Mouse (Mus musculus): ENCODE measurements around the gene Upk2. TPM values are rescaled to one million over a fixed set of nuclear protein-coding genes. Genes with fewer than 3 reads are reported as not detected.

Gene Upk2
- not detected for total RNA-seq (2021)

GRCm38 (mm10) chr9:44454891-44455220 is at the start of gene Upk2:
Gene Upk2 (minus strand): TSS chr9:44454976.
- DNase-seq, result no peak
- intact Hi-C loops (cut with DNase I), result loop anchor here (1.0 to 2.0 kb wide), 3 partner anchors 22 to 197 kb away; no protein-coding TSS in a partner anchor

- peak; percentile 83 for DNase-seq
- intact Hi-C loops (cut with DNase I), result no loop called here
Measured at GRCm38 (mm10) chr9:44502006-44502405, 47.2 kb upstream of the Upk2 start.

- intact Hi-C loops (cut with DNase I), result loop anchor here (1.0 kb wide), 1 partner anchor 46 kb away; no protein-coding TSS in a partner anchor
- DNase-seq, result peak; percentile 21
Measured at GRCm38 (mm10) chr9:44501206-44501879, 46.6 kb upstream of the Upk2 start.

DNA sequence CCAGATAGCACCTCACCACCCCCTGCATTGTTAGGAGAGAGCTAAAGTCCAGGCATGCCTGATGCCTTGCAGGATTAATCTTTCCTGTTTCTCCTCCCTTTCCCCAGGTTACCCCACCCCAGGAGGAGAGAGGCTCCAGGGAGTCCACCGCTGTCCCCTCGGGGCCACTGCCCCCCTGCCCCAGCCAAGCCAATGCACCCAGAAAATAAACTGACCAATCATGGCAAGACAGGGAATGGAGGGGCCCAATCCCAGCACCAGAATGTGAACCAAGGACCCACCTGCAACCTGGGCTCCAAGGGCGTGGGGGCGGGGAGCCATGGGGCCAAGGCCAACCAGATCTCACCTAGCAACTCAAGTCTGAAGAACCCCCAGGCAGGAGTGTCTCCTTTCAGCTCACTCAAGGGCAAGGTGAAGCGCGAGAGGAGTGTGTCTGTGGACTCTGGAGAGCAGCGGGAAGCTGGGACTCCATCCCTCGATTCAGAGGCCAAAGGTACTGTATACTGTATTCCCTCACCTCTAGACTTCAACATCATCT is 45.9 kb upstream of the Upk2 start:
- DNase-seq, result no peak
- intact Hi-C loops (cut with DNase I), result loop anchor here (1.0 kb wide), 1 partner anchor 45 kb away; no protein-coding TSS in a partner anchor

- intact Hi-C loops (cut with DNase I), result no loop called here
- no peak for DNase-seq
Measured at GRCm38 (mm10) chr9:44500163-44500533, 45.4 kb upstream of the Upk2 start.

GRCm38 (mm10) chr9:44499356-44500162 is 44.8 kb upstream of the Upk2 start:
- intact Hi-C loops (cut with DNase I), result no loop called here
- peak; percentile 68 for DNase-seq

DNA sequence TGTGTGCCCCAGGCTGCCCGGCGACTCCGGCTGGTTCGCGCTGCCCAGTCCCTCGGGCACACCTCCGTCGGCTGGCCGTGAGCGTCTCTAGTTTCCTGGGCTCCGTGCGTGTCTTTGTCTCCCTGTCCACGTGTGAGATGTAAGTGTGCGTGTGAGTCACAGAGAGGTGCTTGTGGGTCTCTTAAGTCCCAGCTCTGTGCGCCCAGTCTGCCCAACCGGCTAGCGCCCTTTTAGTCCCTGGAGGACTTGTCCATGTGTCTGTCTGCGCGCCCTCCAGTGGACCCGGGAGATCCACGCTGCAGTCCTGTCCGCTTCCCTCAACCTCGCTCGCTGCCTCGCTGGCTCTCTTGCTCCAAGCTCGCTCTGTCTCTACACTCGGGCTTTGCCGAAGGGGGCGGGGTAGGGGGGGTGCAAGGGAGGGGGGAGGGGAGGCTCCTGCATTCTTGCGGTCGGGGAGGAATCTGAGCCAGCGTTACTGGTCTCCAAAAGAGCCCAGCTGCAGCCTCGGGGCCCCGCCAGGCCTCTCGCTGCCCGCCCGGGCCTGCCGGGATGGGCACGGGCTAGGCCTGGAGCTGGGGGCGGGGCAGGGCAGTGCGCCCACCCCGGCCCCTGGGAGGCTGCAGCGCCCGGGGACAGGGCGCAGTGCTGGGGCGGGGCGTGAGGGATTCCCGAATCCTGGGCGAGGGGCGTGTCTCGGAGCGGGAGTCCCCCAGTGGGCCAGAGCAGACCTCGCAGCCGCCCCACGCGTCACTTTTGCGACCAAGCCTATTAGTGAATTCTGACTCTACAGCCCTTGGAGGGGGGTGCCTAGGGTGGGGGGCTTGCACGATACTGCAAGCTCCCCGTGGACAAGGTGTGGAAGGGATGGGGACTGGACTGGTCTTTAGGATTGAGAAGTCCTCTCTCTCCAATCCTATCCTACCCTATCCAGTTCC is 43.9 kb upstream of the Upk2 start:
- DNase-seq, result peak; percentile 70
- intact Hi-C loops (cut with DNase I), result no loop called here

DNA sequence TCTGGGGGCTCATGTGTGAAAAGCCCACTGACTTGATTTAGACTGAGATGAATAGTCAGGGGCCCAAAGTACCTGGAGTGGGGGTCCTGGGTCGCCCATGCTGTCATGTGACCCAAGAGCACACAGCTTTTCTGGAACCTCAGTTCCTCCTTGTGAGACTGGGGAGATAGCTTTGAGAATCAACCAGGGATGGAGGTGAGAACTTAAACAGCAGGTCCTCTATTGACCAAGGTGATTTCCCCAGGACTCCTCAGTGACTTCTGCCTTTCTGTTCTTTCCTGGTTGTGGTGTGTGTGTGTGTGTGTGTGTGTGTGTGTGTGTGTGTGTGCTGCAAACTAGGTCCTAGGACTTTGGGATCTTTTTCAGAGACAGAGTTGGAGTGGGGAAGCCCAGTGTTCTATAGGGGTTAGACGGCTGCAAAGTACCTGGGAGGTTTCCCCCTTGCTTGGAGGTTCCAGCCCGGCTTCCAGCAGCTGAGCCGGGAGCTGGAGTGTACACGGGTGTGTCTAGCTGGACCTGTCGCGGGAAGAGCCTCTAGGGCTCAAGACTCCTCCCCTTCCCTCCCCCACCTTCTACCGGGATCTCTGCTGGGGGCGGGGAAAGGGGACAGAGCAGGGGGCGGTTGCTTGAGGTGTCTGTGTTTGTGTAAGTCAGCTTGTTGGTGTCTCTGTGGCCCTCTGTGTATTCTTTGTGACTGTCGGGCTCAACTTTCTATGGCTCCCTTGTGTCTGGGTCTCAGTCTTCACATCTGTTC is 43.0 kb upstream of the Upk2 start:
- peak; percentile 11 for DNase-seq
- intact Hi-C loops (cut with DNase I), result no loop called here

- no peak for DNase-seq
- intact Hi-C loops (cut with DNase I), result no loop called here
Measured at GRCm38 (mm10) chr9:44496803-44497461, 42.2 kb upstream of the Upk2 start.

GRCm38 (mm10) chr9:44495810-44496344 is 41.1 kb upstream of the Upk2 start:
- no peak for DNase-seq
- intact Hi-C loops (cut with DNase I), result no loop called here

DNA sequence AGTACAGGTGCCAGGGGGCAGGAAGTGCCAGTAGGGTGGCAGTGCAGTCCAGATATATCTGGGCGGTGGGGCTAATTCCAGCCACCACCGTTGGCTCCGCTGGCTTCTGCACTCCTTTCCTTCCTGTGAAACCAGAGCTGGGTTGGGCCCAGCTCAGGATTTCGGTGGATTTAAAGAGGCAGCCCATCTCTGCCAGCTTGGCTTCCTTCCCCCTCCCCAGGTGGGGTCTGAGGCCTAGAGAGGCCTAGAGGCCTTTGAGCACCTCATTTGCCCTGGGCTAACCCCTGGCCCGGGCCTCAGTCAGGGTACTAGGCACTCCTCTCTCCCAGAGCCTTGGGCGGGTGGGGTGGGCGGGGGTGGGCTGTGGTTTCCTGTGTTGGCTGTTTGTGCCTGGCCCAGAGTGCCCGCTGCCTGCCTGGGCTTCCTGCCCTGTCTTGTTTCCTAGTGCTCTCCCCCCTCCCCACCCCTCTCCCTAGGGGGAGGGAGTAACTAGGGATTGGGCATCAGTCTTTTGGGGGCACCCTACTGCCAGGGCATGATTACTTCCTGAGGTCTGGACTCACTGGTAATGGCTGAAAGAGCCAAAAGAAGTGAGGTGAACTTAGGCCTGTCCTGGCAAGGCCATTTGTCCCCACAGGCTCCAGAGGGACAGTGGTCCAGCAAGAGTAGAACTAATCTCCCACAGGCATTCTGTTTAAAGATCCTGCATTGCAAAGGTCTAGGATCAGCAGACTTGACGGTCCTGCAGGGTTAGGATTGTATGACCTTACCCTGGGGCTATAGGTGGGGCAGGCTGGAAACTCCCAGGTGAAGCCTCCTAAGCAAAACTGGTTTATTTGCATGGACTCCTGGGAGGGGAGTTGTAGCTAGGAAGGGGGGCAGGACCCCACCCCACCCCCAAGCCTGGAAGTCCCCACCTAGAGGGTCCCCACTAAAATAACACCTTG is 40.4 kb upstream of the Upk2 start:
- intact Hi-C loops (cut with DNase I), result no loop called here
- peak; percentile 51 for DNase-seq

DNA sequence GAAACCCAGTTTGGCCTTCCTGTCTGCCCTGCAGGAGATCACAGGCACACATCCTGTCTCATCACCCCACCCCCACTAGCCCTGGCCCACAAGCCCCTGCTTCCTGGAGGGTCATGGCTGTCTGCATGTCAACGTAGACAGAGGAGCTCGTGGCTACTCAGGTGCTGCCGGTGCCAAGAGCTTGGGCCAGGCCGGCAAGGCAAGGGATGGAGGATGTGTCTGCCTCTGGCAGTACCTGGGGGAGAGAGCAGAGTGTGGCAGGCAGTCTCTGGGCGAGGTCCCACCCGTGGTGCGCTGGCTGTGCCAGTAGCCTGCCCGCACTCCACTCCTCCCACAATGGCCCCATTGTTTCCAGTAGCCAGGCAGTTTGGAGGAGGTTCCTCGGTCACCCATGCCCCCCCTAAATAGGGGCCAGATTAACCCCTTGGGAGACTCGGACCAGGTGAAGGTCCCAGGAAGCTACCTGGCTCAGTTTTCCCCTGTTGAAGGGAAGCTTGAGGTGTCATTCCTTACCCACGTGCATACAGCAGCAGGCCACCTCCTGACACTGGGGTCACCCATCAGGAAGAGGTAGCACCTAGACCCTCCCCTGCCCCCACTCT is 39.6 kb upstream of the Upk2 start:
- intact Hi-C loops (cut with DNase I), result no loop called here
- DNase-seq, result peak; percentile 33

GRCm38 (mm10) chr9:44492631-44493461 is 38.1 kb upstream of the Upk2 start:
- peak; percentile 5 for DNase-seq
- intact Hi-C loops (cut with DNase I), result no loop called here

DNA sequence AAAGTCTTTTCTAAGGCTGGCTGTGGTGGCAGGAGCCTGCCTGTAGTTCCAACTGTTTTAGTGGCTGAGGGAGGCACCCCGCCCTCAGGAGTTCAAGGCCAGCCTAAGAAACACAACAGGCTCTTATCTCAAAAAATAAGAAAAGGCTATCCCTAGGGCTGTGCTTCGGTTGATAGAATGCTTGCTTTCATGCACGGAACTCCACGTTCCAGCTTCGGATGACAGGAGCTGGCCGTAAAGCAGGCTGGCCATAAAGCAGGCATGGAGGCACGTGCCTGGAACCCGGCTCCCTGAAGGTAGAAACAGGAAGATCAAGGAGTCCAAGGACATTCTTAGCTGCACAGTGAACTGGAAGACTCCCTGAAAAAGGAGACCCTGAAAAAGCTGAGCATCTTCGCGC is 36.6 kb upstream of the Upk2 start:
- no peak for DNase-seq
- intact Hi-C loops (cut with DNase I), result no loop called here

DNA sequence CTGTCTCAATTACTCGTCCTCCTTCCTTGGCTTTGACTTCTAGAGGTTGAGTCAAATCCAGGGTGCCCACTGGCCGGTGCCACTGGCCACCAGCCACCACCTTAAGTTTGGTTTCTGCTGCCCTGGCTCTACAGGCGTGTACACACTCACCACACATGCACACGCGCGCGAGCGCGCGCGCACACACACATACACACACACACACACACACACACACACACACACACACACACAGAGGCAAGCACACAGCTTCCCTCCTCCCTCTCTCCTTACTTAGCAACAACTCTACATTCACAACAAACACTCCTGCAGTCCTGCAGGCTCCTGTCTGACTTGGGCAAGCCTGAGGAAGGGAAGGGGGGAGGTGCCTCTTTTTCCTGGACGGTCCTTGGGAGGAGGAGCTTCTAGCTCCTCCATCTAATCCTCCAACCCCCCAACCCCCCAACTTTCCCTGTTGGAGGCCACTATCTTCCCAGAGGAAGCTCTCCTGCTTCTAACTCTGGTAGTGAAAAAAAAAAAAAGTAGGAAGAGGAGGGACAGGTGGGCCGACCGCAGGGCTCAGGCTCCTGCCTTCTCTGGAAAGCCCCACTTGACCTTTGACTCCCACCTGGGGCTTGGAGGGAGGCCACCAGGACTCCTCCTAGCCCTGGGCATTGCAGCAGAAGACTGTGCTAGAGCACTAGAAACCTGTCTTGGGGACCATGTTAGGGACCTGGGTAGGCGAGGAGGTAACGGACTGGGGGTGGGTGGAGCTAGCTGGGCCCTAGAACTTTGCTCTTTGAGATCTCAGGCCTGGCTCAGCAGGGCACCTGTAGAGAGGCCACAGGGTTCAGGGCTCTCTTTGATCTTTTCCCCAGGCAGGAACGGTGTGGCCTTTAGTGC is 35.6 kb upstream of the Upk2 start:
- intact Hi-C loops (cut with DNase I), result no loop called here
- peak; percentile 30 for DNase-seq

DNA sequence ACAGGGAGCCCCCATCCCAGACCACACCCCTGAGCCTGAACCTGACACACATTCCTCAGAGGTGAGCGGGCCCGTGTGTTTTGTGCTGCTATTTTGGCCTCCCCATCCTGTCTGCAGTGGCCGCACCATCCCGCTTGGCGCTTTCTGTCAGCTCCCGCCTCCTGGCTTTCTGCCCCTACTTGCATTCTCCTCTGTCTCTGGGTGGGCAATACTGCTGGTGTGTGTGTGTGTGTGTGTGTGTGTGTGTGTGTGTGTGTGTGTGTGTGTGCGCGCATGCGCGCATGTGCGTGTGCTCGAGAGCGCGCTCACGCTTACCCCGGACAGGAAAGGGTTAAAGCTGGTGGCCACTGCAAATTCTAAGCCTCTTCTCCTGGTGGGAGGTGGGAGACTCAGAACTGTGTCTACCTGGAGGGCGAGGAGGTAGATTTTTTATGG is 34.9 kb upstream of the Upk2 start:
- peak; percentile 76 for DNase-seq
- intact Hi-C loops (cut with DNase I), result no loop called here

Measured in left cerebral cortex, postnatal 4 days (tissue).